Mouse (Mus musculus) megakaryocyte-erythroid progenitor cell, adult 5-6 weeks (primary cell): ENCODE results near the gene Ust. TPM values are rescaled to one million over a fixed set of nuclear protein-coding genes. Genes with fewer than 3 reads are reported as not detected.

Experiments used
- ATAC-seq: replicated peaks from 2 replicates; pipeline ENCODE4 v1.8.0; 2016; ENCODE audit warnings: mild to moderate bottlenecking, inconsistent platforms; ENCODE audit not compliant: severe bottlenecking, poor library complexity, low FRiP score, low TSS enrichment
- total RNA-seq, 2 experiments: library from RNA; stranded (forward) in 1 of 2; stranded (reverse) in 1 of 2; fragments of 200-1000, 215-1000 nt in 1 of 2; fragments of >200 nt in 1 of 2; fragmentation: Nextera tagmentation in 1 of 2; gene quantifications; 2 replicates each; pipeline ENCODE4 v1.2.3; 2014 to 2017

Ust gene
- total RNA-seq, 2 experiments from 2014 or later: not detected

DNA sequence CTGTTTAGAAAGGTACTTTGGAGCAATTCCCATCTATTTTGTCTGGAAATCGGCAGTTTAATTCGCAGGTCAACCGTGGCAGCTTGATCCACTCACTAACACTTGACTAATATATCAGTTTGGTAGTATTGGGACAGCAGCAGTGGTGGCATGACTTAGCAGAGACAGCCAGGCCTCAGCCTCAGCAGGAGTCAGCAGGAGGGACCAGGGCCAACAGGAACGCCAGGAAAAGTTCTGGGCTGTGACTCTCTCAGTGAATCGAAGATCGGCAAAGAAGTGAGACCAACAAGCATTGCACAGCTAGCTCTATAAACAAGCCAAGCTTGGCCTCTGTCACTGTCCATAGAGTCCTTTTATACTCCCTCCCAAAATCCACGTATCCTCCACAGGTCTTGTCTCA is 168.0 kb downstream of the Ust start:
- ATAC-seq: no peak

DNA sequence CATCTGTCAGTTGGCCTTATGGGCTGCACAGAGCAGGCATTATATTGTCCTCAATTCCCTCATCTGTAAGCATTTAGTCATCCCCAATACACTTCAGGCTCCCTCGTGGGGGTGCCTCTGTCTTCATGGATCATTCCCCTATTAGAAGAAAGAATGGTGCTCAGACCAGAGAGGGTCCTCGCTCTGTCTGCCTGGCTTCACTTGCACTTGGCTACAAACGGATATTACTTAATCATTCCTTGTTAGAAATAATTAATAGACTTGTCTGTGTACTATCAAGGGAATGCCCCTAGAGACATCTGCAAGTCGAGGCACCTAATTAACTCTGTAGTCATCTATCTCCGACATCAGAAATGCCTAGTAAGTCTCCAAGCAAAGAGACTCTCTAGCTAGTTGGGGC is 171.1 kb downstream of the Ust start:
- no peak for ATAC-seq

DNA sequence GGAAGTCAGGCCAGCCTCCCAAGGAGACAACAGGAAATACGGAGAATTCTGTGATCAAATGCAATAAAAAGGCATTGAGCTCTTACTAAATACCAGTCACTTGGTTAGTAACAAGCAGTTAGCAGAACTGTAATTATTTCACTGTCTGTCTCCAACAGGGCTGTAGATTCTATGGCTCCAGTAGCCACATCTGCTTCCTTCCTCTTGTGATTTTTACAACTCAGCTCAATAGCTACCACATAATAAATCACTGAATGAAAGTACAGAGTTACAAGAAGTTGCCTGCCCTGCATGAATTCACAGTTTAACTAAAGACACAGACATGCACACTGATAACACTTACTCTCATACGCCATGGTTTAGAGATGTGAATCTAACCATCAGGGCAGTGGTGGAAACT is 176.1 kb downstream of the Ust start:
- no peak for ATAC-seq

DNA sequence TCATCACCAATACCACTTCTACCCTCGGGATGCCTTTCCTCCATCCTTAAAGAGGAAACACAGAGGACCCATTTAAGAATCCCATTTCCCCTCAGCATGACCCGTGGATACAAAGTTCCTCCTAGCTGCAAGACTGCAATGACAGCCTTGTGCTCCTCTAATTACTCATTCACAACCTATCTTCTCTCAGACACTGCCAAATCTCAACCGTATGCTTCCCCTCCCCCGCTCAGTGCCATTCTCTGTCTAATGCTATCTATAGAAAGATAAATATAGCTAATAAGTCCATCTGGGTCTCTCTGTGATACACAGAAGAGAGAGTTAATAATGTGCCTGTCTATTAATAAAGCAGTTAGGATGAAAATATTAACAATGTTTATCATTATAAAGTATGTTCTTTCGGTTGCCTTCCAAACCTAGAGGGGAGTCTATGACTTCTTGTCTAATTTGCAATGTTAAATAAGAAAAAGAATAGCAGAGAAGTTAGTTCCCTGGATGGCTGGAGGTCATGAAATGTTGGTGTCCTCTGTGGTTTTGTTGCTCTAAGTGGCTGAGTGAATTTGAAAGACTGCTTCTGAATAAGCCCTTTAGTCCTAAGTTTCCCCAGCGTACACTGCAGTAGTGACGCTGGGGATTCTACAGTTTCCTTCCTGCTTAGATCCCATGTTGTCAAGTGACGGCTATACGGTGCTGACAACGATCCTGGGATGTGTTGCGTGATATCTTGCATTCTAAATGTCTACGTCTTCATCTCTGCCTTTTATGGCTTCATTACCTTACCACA is 178.8 kb downstream of the Ust start:
- ATAC-seq: no peak

DNA sequence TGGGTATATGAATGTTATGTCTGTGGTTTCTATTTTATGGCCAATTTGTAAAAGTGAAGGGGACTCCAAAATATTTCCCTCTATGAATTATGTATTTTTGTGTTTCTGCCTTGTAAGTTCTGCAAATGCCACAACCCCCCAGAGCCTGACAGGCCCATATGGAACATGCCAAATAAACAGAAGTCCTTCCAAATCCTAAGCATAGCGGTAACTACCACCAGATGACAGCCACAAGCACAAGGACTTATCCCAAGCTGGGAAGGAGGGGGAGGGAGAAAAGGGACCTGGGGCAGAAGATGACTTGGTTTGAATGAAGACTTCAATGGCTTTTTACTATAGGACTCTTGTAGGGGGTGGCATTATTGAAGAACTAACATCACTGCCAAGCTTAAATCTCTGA is 182.0 kb downstream of the Ust start:
- ATAC-seq: no peak

DNA sequence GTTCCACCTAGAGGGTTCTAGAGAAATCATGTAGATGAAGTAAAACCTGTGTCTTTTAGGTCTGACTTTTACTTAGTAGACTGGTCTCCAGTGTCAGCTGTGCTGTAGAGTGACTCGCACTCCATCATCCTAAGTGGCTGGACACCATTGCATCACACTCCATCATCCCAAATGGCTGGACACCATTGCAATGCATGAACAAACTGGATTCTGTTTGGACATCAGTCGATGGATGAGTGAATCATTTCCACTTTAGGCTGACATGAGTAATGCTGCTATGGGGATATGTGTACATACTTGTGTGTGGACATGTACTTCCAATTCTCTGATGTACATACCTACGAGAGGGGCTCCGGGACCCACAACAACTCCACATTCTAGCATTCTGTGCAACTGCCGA is 187.7 kb downstream of the Ust start:
- ATAC-seq: no peak

DNA sequence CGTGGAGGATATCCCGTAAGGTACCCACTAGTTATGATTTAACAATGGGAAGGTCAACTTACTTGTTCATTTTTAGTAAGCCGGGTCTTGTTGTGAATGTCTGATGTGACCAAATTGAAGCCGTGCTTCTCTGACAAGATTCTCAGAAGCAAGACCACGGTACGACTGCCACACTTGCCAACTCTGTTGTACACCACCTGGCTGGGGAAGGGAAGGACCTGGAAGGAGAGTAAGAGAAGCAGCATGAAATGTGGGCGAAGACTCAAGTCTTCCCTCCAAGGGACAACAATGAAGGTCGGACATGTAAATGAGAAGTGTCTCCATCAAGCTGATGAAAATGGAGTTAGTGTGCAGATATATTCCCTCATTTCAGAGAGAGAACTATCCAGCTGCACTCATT is 188.6 kb downstream of the Ust start:
- no peak for ATAC-seq

DNA sequence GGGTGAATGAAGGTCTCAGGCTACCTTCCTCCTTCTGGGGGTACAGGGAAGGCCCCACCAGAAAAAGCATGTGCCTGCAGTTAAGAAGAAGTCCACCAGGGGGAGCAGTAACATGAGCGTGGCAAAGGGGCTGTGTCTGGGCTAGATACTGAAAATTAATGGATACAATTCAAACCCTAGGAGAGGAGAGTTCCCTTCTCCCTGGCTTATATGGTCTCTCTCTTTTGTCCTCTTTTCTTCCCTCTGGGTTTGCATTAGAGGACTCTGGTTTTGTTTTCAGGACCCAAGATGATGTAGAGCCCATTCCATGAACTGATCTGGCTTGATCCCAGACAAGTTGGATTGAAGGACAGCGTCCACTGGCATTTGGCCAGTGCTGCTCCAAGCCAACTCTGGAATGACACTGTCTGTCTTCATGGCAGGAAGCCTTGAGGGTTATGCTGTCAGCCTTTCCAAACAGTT is 195.3 kb downstream of the Ust start:
- peak; percentile 80 for ATAC-seq

DNA sequence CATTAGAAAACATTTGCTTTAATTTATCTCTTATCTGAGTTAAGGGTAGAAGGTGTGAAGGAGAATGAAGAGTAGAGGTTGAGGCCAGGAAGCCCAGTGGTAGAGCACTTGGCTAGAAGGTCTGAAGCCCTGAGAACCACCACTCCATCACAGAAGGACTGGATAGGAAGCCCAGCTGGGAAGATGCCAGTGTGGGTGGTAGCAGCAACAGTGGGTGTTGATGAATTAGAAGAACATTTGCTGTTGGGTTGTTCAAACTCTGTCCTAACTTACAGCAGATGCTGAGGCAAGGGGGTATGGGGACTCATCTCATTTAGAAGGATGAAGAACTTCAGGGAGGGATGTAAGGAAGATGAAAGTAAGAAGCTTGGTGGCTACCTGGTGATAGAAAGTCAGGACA is 197.9 kb downstream of the Ust start:
- no peak for ATAC-seq

DNA sequence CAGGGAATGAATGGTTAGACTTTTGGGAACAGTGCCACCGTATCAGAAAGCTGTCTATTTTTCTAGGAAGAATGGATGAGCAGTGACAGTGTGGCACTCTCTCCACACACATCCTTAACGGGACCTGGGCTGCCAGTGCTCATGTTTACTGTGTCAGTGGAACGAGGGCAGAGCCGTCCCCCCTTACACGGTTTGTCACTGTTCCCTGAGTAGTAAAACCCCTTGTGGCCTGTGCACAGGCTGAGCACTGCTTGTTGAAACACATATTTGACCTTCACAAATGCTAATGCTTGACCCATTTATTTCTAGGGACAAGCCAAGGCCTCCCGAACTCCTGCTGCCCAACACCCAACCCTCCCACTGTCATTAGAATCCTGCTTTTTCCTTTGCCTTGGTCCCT is 209.2 kb downstream of the Ust start:
- ATAC-seq: no peak

DNA sequence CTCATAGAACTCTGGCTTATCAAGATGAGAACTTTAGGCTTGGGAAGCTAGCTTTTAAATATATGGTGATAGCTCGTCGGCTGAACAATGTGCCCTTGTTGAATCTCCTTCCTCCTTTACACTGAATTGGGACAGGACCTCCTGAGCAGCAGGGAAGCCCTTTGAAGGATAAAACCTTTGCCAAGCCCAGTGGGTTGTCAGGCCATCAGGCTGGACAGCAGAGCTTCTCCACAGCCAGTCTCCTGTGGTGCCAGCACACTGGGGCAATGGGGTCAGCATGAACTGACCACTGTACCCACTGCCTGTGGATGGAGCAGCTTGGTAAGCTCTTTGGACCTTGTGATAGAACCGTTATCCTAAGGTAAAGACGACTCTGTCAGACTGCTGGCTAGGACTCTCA is 214.4 kb downstream of the Ust start:
- ATAC-seq: no peak

DNA sequence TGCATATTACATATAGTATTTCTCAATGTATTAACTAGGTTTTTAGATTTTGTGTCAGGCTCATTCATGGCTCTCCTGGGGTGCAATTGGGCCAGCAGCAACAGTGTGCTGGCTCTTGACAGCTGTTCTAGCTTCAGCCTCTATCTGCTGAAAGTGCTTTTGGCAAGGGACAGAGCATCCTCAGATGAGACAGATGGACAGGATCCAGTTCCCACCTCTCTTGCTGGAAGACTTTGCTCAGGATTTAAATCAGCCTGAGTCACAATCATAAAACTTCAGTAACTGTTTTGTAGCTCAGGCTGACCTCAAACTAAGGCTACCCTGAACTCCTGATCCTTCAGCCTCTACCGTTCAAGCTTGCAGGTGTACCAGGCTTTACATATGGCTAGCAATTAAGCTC is 219.5 kb downstream of the Ust start:
- no peak for ATAC-seq

DNA sequence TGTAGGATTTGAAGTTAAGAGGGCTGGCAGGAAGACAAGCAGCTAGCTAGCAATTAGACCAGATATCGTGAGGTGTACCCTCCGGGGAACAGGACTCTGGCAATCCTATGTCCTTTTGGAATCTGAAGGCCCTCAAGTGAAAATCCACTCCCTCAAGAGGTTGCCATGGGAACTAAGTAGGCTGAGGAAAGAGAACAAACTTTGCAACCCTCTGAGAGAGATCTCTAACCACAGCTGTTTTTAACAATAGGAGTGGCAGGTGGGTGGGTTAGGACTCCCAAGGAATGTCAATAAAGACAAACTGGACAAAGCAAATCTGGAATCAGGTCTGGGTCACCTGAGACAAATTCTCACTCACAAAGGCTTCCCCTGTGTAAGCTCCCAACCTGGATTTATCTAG is 221.4 kb downstream of the Ust start:
- no peak for ATAC-seq

DNA sequence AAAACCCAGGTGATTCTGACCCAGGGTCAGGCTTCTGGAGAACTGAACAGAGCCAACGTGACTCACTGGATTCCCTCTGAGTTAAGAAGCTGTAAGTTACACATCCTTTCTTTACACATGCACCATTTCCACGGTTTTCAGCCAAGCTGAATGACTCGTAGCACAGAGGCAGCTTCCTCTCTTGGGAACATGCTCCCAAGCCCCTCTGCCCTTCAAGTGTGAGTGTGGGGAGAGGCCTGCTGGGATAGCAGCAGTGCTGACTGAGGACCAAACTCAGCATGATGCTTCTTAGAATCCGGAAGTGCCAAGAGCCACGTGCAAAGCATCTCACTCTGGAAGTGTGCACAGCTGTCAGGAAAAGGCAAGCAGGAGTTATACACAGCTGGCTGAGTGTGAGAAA is 228.0 kb downstream of the Ust start:
- ATAC-seq: no peak

DNA sequence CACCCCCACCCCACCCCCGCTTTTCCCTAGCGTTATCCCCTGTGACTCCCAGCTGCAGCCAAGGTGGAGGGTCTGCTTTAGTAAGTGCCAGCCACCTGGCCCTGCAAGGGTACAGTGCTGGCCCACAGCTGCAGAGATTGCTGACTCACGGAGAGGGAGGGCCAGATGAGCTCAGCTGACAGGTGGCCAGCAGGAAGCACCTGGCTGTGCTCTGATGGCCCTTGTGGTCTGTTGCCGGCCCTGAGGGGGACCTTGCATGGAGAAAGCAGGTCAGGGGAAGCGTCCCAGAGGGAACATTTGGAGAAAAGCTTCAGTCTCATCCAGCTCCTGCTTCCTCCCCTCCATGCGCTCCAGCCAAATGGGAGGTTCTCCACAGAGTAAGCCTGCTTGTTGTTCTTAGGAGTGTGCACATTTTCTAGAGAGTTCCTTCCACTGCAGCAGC is 231.3 kb downstream of the Ust start:
- no peak for ATAC-seq

DNA sequence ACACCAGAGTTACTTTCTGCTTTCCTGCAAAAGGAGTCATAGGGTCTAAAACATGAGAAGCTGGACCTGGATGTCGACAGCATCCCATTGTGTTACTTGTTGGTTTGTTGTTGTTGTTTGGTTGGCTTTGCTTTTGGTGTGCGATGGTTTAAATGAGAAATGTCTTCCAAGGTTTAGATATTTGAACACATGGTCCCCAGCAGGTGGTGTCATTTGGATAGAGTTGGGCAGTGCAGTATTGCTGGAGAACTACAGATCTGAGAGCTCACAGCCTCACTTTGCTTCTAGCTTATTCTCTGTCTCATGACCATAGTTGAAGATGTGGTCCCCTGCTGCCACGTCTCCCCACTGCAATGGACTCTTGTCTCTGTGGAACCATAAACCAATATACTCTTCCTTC is 234.6 kb downstream of the Ust start:
- ATAC-seq: no peak

DNA sequence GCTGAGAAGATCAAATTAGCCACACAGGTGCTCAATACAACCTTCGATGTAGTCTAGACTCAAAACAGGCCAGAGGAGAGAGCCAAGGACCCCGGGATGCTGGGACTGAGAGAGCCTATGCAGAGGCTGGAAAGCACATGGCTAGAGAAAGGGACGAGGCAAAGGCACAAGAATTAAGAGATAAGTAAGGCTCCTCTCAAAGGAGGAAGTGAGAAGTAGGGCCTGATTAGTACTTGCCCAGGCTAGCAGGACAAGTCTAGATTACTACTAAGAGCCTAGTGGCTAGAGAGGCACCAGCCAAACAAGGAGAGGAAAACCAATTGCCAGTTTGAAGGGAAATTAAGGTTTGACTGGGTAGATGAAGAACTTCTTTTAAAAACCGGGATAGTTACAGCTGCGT is 241.5 kb downstream of the Ust start:
- no peak for ATAC-seq

DNA sequence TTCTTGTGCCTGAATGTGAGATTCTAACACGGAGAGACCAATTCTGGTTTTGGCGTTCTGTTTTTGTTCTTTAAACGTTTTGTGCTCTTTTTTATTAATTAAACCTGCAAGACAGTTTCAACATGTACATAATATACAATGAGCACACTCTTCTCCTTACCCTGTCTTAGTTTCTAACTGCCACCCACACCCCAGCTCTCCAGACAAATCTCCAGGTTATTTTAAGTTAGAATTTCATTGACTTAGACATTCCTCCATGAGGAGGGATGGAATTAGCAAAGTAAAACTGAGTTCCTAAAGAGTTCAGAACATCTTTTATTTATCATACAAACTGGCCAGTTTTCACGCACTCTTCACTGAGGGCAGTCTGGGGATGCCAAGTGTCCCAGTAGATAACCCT is 248.9 kb downstream of the Ust start:
- no peak for ATAC-seq

DNA sequence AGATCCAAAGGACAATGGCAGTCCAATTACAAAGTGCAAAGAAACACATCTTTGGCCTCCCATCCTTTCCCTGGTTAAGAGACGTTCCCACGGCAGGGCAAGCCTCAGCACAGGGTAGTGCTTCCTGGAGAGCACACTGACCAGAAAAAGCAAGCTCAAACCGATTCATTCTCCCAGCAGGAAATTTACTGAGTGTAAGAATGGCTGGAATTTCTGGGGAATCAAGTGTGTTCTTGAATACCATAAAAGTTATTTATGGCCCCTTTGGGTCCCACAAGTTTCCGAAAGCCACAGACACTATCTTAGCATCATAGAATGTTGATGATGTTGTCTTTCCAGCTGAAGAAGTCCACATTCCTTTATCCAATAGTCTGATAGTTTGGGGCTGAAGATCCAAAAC is 258.9 kb downstream of the Ust start:
- no peak for ATAC-seq

DNA sequence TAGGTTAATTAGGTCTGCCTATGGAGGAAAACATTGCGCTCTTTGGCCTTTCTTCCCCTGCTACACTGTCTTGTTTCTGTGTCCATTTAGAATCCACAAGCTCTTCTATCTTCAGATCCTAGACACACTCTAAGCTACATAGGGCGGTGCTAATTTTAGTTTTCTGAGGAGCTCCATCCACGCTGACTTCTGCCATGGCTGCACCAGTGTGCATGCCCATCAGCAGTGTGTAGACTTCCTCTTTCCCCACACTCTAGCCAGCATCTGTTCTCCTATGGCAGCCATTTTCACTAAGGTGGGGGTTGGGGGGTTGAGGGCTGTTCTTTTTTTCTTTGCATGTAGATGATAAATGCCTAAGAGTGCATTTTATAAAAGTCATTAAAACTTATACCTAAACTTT is 268.6 kb downstream of the Ust start:
- ATAC-seq: no peak

DNA sequence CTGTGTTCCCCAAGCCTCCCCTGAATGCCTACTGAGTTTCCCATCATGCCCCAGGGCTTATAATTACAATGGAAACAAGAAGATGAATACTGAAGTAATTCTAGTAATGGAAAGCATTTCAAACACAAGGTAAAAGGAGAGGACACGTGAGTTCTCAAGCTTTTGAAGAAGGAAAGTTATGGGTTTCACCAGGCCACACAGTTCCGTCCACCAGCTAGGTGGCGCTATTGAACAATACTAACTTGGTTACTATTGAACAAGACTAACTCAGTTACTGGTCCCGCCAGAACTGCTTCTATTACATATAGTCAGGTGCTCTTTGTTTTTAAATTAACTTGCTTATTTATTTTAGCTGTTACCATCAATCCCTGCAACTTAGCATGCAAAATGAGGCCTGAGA is 276.3 kb downstream of the Ust start:
- ATAC-seq: no peak; the same call in 1 of the 2 replicates

DNA sequence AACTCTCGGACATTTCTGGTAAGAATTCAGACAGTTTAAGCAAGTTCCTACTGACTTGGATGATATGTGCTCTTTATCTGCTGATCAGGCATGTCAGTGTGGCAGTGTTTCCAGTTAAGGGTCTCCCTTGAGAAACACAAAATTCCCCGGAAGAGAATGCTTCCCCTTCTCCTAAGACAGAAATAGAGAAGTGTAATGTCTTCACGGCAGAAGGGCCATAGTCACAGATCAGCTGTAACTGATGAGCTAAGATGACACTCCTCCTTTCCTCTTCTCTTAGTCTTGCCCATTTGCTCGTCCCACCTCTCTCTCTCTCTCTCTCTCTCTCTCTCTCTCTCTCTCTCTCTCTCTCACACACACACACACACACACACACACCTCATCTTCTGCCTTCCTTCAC is 277.9 kb downstream of the Ust start:
- ATAC-seq: no peak
